Mouse (Mus musculus): Measurements from ENCODE around the gene Spg11.
"Not testable (repeated sequence)": the region's sequence is repeated elsewhere in the genome, so short reads cannot be mapped to it uniquely, and the experiment has no call there.

The Spg11 gene

DNA sequence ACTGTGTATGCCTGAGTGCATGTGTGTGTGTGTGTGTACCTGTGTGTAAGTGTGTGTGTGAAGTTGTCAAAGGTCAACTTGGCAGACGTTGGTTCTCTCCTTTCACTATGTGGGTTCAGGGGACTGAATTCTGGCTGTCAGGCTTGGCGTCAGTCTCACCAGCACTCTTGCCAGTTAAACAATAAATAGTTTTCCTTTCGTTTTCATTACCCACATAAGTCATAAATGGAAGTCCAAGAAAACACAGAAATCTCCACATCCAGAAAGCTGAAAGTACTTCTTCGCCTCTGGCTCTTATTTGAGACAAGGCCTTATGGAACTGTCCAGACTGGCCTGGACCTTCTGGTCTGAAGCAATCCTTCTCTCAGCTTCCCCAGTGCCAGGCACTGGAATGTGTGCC, 27.6 kb upstream of the Spg11 start:
- DNase-seq (ENCODE audit: low spot score in 2 of 2) = no peak

GRCm38 (mm10) chr2:122143111-122143510, 24.9 kb upstream of the Spg11 start:
- no peak for DNase-seq (ENCODE audit: low spot score in 2 of 2)

- DNase-seq (ENCODE audit: low spot score in 2 of 2) = no peak
Observed at GRCm38 (mm10) chr2:122141332-122141967, 23.3 kb upstream of the Spg11 start.

- no peak for DNase-seq (ENCODE audit: low spot score in 2 of 2)
Observed at GRCm38 (mm10) chr2:122140815-122141214, 22.6 kb upstream of the Spg11 start.

GRCm38 (mm10) chr2:122137839-122138465, 19.8 kb upstream of the Spg11 start:
- no peak for DNase-seq (ENCODE audit: low spot score in 2 of 2)

- DNase-seq (ENCODE audit: low spot score in 2 of 2) = no peak
Observed at GRCm38 (mm10) chr2:122132618-122133017, 14.4 kb upstream of the Spg11 start.

- DNase-seq (ENCODE audit: low spot score in 2 of 2) = no peak
Observed at GRCm38 (mm10) chr2:122132078-122132477, 13.9 kb upstream of the Spg11 start.

DNA sequence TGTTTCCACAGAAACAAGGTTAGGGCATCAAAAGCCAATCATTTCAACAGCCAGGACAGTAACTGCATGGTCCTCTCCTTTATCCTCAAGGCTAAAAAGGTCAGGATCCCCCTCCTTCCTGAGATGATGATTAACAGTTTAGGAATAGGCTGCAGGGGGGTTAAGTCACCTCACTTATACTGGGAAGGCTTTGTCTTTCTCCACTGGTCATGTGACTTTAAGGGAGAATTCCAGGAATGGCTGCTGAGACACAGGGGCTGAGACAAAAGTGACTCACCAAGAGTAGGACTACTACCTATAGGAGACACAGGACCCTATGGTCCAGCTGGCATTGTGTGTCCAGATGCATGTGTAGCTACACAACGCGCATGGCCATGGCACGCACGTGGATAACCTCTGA, 9.4 kb upstream of the Spg11 start:
- DNase-seq (ENCODE audit: low spot score in 2 of 2) = no peak

- DNase-seq (ENCODE audit: low spot score in 2 of 2) = no peak
Observed at GRCm38 (mm10) chr2:122126765-122127347, 8.7 kb upstream of the Spg11 start.

DNA sequence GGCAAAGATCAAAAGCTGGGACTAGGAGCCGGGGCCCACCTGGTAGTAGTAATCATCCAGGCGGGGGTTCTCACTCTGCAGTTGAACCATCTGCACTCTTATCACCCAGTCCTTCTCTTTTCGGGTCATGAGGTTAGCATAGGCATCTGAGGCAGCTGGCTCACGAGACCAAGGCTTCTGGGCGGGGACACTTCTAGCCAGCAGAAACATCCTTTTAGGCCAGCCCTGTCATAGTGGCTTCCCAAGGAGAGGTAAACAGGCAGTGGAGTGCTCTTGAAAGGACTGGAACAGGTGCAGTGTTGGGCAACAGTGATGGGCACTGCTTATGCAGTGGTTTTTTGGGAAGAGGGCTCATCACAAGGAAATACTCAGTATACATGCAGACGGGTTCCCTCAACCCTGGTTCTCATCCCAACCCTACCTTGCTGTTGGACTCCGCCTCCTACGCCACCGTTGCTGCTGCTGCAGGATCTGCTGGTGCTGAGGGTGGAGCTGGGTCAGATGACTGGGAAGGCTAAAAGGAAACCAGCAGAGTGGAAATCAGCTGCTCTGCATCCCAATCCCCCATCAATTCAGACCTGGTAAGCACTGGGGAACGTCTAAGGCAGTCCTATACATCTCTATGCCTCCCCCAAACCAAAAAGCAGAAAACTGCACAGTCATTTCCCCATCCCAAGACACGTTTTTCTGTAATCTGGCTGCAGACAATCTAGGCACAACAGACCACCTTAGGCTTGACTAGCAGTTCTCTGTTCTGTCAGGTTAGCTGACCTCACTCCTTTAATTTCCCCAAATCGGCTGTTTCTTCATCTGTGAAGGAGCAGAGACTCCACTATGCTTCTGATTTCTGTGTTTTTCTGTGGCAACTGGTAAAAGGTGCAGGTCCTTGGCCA, 7.7 kb upstream of the Spg11 start:
- no peak for DNase-seq (ENCODE audit: low spot score in 2 of 2)

GRCm38 (mm10) chr2:122116888-122117287, 1.3 kb downstream of the Spg11 start:
- DNase-seq (ENCODE audit: low spot score in 2 of 2) = no peak

- DNase-seq (ENCODE audit: low spot score in 2 of 2) = no peak
Observed at GRCm38 (mm10) chr2:122109714-122110113, 8.5 kb downstream of the Spg11 start.

DNA sequence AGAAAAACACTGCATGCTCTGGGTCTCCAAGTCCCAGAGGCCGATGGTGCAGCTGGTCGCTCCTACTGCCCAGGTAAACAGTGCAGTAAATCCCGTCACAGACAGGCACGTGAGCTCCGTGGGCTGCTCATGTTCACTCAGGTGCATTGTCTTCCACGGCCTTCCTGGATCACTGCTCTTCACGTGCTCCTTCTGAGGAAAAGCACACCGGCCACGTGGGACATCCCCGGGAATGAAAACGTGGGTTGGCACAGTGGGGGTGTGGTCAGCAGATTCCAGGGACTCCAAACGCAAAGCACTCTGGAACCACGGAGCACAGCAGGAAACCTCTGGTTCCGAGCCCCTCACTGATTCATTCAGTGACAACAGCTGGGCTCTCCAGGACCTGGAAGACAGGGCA, 10.1 kb downstream of the Spg11 start:
- DNase-seq (ENCODE audit: low spot score in 2 of 2) = no peak

DNA sequence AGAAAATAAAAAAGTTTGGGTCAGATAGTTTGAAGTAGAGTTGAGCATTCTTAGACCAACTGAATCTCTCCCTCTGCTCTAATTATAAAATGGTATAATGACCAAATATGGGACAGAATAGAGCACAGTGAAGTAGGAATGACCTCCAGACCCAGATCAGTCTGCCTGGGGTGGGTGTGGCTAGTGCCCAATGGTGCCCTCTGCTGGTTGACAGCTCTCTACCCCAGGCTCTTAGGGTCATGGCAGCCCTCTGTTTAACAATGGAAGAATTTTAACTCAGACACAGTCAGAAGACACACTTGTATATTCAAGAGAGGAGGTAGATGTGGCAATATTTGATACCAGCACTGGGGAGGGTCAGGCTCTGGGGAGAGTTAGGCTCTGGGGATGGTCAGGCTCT, 16.1 kb downstream of the Spg11 start:
- no peak for DNase-seq (ENCODE audit: low spot score in 2 of 2)

DNA sequence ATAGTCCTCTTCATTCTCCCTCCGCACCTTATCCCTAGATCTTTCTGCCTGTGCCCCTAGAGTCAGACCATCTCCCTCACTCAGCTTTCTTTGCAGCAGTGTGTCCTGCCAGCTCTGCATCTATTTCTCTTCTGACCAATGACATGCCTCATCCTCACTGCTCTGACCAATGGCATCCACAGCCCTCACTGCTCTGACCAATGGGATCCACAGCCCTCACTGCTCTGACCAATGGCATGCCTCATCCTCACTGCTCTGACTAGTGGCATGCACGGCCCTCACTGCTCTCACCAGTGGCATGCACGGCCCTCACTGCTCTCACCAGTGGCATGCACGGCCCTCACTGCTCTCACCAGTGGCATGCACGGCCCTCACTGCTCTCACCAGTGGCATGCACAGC, 20.5 kb downstream of the Spg11 start:
- not testable (repeated sequence) for DNase-seq (ENCODE audit: low spot score in 2 of 2)

- no peak for DNase-seq (ENCODE audit: low spot score in 2 of 2)
Observed at GRCm38 (mm10) chr2:122093844-122094243, 24.3 kb downstream of the Spg11 start.

DNA sequence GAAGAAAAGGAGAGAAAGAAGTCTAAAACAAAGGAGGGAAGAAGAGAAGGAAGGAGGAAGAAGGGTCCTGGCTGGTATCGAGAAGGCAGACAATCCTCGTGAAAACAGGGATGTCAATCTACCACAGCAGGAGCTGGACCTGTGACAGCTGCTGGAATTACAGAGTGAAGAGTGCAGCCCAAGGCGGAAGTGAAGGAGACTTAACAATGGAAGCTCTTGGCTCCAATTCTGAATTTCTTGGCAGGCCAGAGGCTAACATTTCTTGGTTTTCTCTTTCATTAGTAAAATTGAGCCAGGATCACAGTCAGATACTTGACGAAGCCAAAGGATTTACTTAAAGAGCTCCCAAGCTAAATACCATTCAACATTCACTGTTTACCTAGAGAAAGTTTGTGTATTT, 31.7 kb downstream of the Spg11 start:
- DNase-seq (ENCODE audit: low spot score in 2 of 2) = no peak

DNA sequence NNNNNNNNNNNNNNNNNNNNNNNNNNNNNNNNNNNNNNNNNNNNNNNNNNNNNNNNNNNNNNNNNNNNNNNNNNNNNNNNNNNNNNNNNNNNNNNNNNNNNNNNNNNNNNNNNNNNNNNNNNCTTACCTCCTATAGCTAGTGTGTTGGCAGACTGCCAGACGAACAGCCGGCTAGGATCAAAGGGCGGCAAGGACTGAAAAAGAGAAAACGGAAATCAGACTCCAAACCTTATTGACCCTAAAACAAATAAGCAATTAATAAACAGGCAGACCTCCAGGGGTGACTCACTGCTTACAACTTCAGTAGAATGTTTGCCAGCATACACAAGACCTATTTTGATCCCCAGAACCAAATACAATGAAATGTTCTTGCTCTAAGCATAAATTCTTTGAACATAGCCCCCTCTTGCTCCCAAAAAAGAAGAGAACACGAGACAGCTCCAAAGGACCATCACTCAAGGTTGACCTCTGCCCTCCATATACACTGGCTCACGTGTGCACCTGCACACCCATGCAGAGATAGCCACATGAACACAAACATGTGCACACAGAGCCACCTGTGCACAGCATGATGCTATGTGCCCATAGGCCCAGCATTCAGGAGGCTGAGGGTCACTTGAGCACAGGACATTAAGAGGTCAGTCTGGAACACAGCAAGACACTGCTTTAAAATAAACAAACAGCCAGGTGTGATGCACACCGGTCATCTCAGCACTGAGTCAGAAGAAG, 36.3 kb downstream of the Spg11 start:
- no peak for DNase-seq (ENCODE audit: low spot score in 2 of 2)

DNA sequence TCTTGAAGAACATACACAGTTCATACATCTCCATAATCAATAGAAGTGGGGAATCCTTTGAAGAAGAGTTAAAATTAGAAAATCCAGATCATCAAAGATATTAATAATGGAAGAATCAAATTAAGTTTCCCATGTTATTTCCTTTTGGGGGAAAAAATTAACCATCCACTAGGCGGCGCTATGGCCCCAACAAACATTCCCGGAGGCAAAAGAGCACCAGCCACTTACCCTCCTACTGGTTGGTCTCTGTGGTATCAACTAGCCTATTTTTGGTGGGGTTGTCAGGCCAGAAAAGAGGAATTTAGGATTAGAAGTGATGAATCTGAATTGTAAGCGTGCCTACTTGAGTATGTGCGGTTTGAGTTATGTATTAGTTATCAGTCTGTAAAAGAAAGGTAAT, 48.3 kb downstream of the Spg11 start:
- peak in 1 of 2 experiments; percentile 52 for DNase-seq (ENCODE audit: low spot score in 2 of 2)

DNA sequence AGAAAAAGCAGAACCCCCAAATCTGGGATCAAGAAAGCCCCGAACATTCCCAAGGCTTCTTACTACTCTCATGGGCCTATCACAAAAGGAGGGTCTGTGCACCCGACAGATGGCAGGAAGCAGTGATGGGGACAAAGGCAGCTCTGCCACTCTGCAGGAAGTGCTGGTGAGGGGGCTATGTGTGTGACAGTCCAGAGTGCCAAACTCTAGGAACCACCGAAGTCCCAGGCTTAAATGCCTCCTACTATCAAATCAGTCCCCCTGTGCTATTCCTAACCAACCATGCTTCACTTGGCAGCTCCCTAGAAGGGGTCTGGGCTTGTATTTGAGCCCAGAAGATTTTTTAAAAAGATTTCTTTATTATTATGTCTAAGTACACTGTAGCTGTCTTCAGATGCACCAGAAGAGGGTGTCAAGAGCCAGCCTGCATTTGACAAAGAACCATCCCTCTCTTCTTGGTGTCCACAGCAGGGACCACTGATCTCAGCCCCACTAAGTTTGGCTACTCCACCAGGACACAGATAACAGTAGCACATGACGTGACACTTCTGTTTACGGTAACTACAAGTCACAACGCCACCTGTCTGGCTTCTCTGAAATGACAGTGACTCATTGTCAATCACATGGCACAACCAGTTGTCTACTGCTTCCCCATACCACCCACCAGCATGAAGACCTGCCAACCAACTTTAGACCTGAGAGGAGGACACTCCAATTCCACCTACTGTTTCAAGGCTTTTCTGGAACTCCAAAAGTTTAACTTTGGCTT, 48.9 kb downstream of the Spg11 start:
- no peak for DNase-seq (ENCODE audit: low spot score in 2 of 2)

GRCm38 (mm10) chr2:122066241-122066640, 51.9 kb downstream of the Spg11 start:
- no peak for DNase-seq (ENCODE audit: low spot score in 2 of 2)
